Mouse (Mus musculus): ENCODE data around the gene Klrg2.

DNA sequence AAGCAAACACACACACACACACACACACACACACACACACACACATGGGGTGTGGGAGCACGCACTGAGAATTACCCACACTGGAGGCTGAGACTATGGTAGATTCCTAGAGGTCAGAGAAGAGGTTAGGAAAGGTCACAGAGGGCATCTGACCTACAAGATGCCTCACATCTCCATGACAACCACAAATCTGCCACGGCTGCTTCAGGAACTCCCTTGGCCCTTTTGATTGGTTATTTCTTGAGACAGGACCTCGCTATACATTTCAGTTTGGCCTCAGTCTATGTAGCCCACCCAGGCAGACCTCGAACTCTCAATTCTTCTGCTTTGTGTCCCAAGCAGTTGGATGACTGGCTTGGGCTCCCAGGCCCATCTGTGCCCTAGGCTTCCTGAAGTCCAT, 24.6 kb upstream of the Klrg2 start:
- TF ChIP-seq CTCF (IDR thresholded peaks at IDR 0.05; ENCODE audit: low read depth, low read length) (no peak), POLR2A (IDR thresholded peaks at IDR 0.05; ENCODE audit: extremely low read depth, insufficient read depth, low read length) (no peak)

Data from liver, adult 2 months (tissue).